Mouse (Mus musculus): ENCODE measurements around the gene Sltm. TPM values are rescaled to one million over a fixed set of nuclear protein-coding genes. Genes with fewer than 3 reads are reported as not detected.

The Sltm gene
- polyA plus RNA-seq, 1 experiment from 2014 or later, result 61.0 TPM

DNA sequence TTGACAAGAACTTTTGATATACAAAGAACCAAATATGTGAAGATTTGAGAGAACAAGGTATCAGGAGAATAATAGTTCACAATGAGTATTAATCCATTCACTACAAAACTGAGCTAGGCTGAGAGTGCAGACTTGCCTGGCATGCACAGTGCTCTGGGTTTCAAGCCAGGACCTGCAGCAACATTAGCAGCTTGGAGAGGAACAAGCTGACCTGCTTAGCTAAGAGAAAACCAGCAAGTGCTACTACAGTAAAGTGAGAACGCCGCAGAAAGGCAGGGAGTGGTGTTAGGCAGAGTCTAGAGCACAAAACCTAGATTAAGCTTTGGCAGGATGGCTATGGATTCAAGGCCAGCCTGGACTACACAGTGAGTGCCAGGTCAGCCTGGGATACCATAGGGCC is 87.2 kb downstream of the Sltm start:
- no peaks in the 10 kb centered on the region for H3K27me3 ChIP-seq (ENCODE audit: poor library complexity, severe bottlenecking)
- no peak overlapping the region for H3K27ac ChIP-seq
- H3K36me3 ChIP-seq (replicated peaks), result no peaks in the 10 kb centered on the region
- DNase-seq (ENCODE audit: extremely low spot score, low spot score), result no peak
- H3K4me1 ChIP-seq, result no peaks in the 10 kb centered on the region
- WGBS, result 80% methylated on average over 2 of the region's 2 CpGs
- no peak overlapping the region for H3K4me3 ChIP-seq
- no peaks in the 10 kb centered on the region for H3K9me3 ChIP-seq

DNA sequence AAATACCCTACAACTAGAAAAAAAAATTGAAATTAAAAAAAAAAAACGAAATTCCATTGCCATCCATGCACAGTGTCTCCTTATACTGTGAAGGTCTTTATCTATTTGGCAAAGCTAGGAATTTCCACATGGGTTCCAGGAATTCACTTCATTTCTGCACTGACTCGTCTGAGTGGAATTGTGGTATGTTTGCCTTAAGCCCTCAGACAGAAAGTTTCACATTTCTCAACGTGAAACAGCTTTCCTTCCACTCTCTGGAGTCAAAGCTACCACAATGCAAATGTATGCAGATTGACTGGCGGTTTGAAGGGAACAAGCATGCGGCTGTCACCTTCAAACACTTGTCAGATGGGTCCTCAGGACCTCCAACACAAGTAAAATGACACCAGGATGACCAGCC is 89.1 kb downstream of the Sltm start:
- WGBS, result 48% methylated on average over 5 of the region's 5 CpGs
- H3K9me3 ChIP-seq, result no peaks in the 10 kb centered on the region
- H3K27ac ChIP-seq, result no peak overlapping the region
- no peaks in the 10 kb centered on the region for H3K27me3 ChIP-seq (ENCODE audit: poor library complexity, severe bottlenecking)
- no peaks in the 10 kb centered on the region for H3K36me3 ChIP-seq (replicated peaks)
- H3K4me3 ChIP-seq, result no peak overlapping the region
- H3K4me1 ChIP-seq, result no peaks in the 10 kb centered on the region
- DNase-seq (ENCODE audit: extremely low spot score, low spot score), result no peak

DNA sequence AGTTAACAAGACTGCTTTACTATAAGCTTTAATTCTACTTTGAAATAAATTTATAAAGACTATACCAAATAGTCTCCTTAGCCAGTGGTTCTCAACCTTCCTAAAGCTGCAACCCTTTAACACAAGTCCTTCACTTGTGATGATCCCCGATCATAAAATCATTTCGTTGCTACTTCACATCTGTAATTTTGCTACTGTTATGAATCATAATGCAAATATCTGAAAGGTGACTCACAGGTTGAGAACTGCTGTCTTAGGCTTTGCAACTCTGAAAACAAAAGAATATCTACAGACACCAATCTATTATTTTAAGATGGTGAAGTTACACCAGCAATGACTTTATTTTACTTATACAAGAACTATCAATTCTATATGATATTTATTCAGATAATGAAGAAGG is 94.2 kb downstream of the Sltm start:
- 88% methylated on average over 2 of the region's 2 CpGs for WGBS
- no peaks in the 10 kb centered on the region for H3K27me3 ChIP-seq (ENCODE audit: poor library complexity, severe bottlenecking)
- H3K9me3 ChIP-seq, result no peaks in the 10 kb centered on the region
- no peak overlapping the region for H3K4me3 ChIP-seq
- no peak overlapping the region for H3K27ac ChIP-seq
- no peaks in the 10 kb centered on the region for H3K36me3 ChIP-seq (replicated peaks)
- H3K4me1 ChIP-seq, result no peaks in the 10 kb centered on the region
- DNase-seq (ENCODE audit: extremely low spot score, low spot score), result no peak

Other genes with a start within 250 kb of the Sltm start
- 226 and 234 TPM in 2 replicates for gene Ccnb2, start 121.2 kb upstream of the Sltm start, polyA plus RNA-seq (2016; fragmentation: Nextera tagmentation; extraction: Ambion mirVana)
- gene Rnf111, start 39.0 kb upstream of the Sltm start, polyA plus RNA-seq (2016; fragmentation: Nextera tagmentation; extraction: Ambion mirVana), result 27.7 and 29.2 TPM in 2 replicates
- gene Gm10642, start 113.5 kb downstream of the Sltm start, polyA plus RNA-seq (2016; fragmentation: Nextera tagmentation; extraction: Ambion mirVana), result 0.30 TPM in 1 of 2 replicates, not detected in the other
- gene Mindy2, start 114.4 kb downstream of the Sltm start, polyA plus RNA-seq (2016; fragmentation: Nextera tagmentation; extraction: Ambion mirVana), result 3.7 and 4.2 TPM in 2 replicates
- 60.6 and 63.5 TPM in 2 replicates for gene Adam10, start 136.2 kb downstream of the Sltm start, polyA plus RNA-seq (2016; fragmentation: Nextera tagmentation; extraction: Ambion mirVana)